Mouse (Mus musculus) G1E (cell line): Measurements from ENCODE around the gene Fitm2.

ENCODE experiments used
- CTCF ChIP-seq: IDR thresholded peaks from 2 replicates; pipeline ENCODE4 v1.5.1; 2012; ENCODE audit warnings: low read depth, low read length, inconsistent platforms, mixed read lengths
- GATA1 ChIP-seq: IDR thresholded peaks from 2 replicates; pipeline ENCODE4 v1.6.1; 2012; ENCODE audit warnings: borderline replicate concordance, low read length, inconsistent platforms, mixed read lengths
- GATA2 ChIP-seq: IDR thresholded peaks from 2 replicates; pipeline ENCODE4 v1.6.1; 2012; ENCODE audit warnings: low read depth, low read length, inconsistent platforms, borderline replicate concordance
- POLR2AphosphoS5 ChIP-seq: IDR thresholded peaks from 2 replicates; pipeline ENCODE4 v1.6.1; 2012; ENCODE audit warnings: low read depth, low read length, inconsistent platforms; ENCODE audit not compliant: insufficient replicate concordance
- TAL1 ChIP-seq: conservative IDR thresholded peaks from 2 replicates; pipeline ENCODE4 v1.6.1; 2012; ENCODE audit warnings: low read depth, low read length, inconsistent platforms, mixed read lengths

DNA sequence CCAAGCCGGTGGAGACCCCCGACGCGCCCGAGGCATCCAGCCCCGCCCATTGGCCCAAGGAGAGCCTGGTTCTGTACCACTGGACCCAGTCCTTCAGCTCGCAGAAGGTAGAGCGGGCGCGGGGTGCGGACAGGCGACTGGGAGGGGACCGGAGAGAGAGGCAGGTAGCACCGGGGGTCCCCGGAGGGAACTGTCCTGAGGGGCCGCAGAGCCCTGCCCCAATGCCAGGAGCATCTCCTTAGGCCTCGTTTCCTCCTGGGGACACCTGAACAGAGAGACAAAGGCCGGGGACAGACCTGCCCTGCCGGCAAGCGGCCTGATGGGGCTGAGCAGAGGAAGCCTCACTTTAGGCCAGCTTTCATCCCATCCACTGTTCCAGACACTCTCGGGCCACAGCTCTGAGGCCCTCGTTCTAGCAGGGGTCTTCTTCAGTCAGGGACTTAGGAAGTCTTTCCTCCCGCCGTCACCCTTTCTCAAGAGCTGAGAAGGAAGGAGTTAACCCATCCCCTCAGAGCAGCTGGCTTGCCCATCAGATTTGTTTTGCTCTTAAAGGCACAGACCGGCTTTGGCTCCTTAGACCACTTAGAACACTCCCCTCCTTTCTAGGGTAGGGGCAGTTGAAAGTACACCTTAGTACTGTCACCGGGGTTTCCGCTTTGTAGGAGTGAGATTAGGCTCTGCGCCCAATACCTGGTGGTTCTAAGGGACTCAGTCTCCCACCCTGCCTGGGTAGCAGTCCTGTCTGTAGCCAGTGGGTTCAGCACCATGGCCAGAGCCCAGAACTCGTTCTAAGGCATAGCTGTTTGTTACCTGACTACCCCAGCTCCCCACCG lies 33.6 kb downstream of the Fitm2 start:
- TF ChIP-seq CTCF = no peak
- no peak for TF ChIP-seq POLR2AphosphoS5
- TF ChIP-seq GATA2 = no peak
- no peak for TF ChIP-seq GATA1
- no peak for TF ChIP-seq TAL1
